8 mouse cellular contexts compared by ENCODE assay signal in the genomic region with DNA sequence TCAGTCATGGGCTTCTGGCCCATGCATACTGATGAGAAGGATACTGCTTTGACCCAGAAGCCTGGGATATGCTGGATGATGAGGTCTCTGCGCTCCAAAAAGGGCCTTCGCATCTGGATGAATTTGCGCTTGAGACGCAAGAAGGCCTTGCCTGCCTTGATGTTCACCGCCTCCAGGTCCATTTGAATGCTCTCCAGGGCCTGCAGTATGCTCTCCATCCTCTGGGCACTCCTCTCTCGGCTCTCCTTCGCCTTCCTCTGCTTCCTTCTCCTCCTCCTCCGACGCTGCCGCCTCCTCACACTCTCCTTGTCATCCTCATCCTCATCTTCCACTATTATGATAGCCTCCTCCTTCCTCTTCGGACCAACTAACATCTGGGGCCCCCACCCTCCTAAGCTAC. TPM values are rescaled to one million over a fixed set of nuclear protein-coding genes. Genes with fewer than 3 reads are reported as not detected.
DNase-seq lines count a peak whose midpoint lies in the region; ATAC-seq lines count a peak whose summit lies in the region.

No protein-coding gene starts in this region.

- H3K27me3 ChIP-seq in lung, embryonic 16.5 days (ENCODE audit: control insufficient read depth, insufficient read depth, low read depth, low read length) = peaks cover 13% of the 10 kb centered on the region
- H3K27me3 ChIP-seq in forebrain, embryonic 16.5 days (replicated peaks; ENCODE audit: control insufficient read depth, insufficient read depth, low read length) = peaks cover 13% of the 10 kb centered on the region; the same call in 1 of the 2 replicates
- H3K27me3 ChIP-seq in liver, embryonic 13.5 days = peaks cover 31% of the 10 kb centered on the region; the same call in 1 of the 2 replicates

- H3K4me3 ChIP-seq in lung, embryonic 16.5 days (ENCODE audit: low read length) = peak overlapping the region; percentile 65
- H3K4me3 ChIP-seq in forebrain, embryonic 16.5 days (replicated peaks; ENCODE audit: low read length) = peak overlapping the region; percentile 63
- peak overlapping the region; percentile 66 for H3K4me3 ChIP-seq in liver, embryonic 13.5 days (replicated peaks)

- no peaks in the 10 kb centered on the region for H3K9me3 ChIP-seq in lung, embryonic 16.5 days (ENCODE audit: control insufficient read depth, low read length)
- no peaks in the 10 kb centered on the region for H3K9me3 ChIP-seq in forebrain, embryonic 16.5 days (ENCODE audit: control insufficient read depth, low read length)
- H3K9me3 ChIP-seq in liver, embryonic 13.5 days (replicated peaks) = no peaks in the 10 kb centered on the region

- 0 out of 2 replicates have a peak, but pooled peaks cover 2% of the 10 kb centered on the region for H3K36me3 ChIP-seq in lung, embryonic 16.5 days (ENCODE audit: control insufficient read depth, insufficient read depth, low read length)
- 0 out of 2 replicates have a peak, but pooled peaks cover 2% of the 10 kb centered on the region for H3K36me3 ChIP-seq in forebrain, embryonic 16.5 days (ENCODE audit: control insufficient read depth, insufficient read depth)
- 0 out of 2 replicates have a peak, but pooled peaks cover 2% of the 10 kb centered on the region for H3K36me3 ChIP-seq in liver, embryonic 13.5 days

- H3K4me2 ChIP-seq in lung, embryonic 16.5 days (ENCODE audit: low read depth, low read length) = peak overlapping the region; percentile 59
- peak overlapping the region; percentile 64 for H3K4me2 ChIP-seq in forebrain, embryonic 16.5 days (ENCODE audit: low read length)
- peak overlapping the region; percentile 81 for H3K4me2 ChIP-seq in liver, embryonic 13.5 days

- peaks cover 4% of the 10 kb centered on the region; the same call in 1 of the 2 replicates for H3K4me1 ChIP-seq in lung, embryonic 16.5 days (replicated peaks; ENCODE audit: control insufficient read depth, insufficient read depth, low read length)
- peaks cover 18% of the 10 kb centered on the region for H3K4me1 ChIP-seq in forebrain, embryonic 16.5 days (replicated peaks; ENCODE audit: control insufficient read depth, insufficient read depth, low read length)
- H3K4me1 ChIP-seq in liver, embryonic 13.5 days (replicated peaks) = peaks cover 13% of the 10 kb centered on the region

- 43% methylated on average over 11 of the region's 11 CpGs for WGBS in lung, embryonic 16.5 days
- 22% methylated on average over 11 of the region's 11 CpGs for WGBS in forebrain, embryonic 16.5 days
- 32% methylated on average over 11 of the region's 11 CpGs for WGBS in liver, embryonic 13.5 days (ENCODE audit: insufficient replicate concordance)

- peak overlapping the region; percentile 83 for H3K9ac ChIP-seq in lung, embryonic 16.5 days (ENCODE audit: low read length)
- peak overlapping the region; percentile 74 for H3K9ac ChIP-seq in forebrain, embryonic 16.5 days (replicated peaks; ENCODE audit: low read depth, low read length)
- H3K9ac ChIP-seq in liver, embryonic 13.5 days = peak overlapping the region; percentile 76

- peak; percentile 50 for DNase-seq in cerebellum, adult 11-12 months
- DNase-seq in cerebellum, adult 8-10 months = no peak
- no peak for DNase-seq in lung, postnatal 4 days
- DNase-seq in liver, embryonic 13.5 days = peak; percentile 3
- DNase-seq in thymus, postnatal 0 days (ENCODE audit: low spot score) = no peak
- DNase-seq in layer of hippocampus, adult 9-11 months = no peak

- ATAC-seq in lung, embryonic 16.5 days (ENCODE audit: low read depth) = no peak
- ATAC-seq in forebrain, embryonic 16.5 days = no peak
- ATAC-seq in liver, embryonic 13.5 days (ENCODE audit: low read depth) = no peak

- H3K27ac ChIP-seq in lung, embryonic 16.5 days (ENCODE audit: low read length) = peak overlapping the region; percentile 86; the same call in 1 of the 2 replicates
- H3K27ac ChIP-seq in forebrain, embryonic 16.5 days (ENCODE audit: low read length) = peak overlapping the region; percentile 82
- no peak overlapping the region for H3K27ac ChIP-seq in liver, embryonic 13.5 days

RNA-seq across cellular contexts. Expression of gene Tspyl2, which starts 0.7 kb away (rescaled TPM):
- polyA plus RNA-seq in lung, embryonic 16.5 days (2015; fragmentation: Nextera tagmentation; extraction: Ambion mirVana) = 24.9 and 25.8 TPM in 2 replicates
- 49.2 and 60.6 TPM in 2 replicates for polyA plus RNA-seq in forebrain, embryonic 16.5 days (2015; fragmentation: Nextera tagmentation; extraction: Ambion mirVana)
- polyA plus RNA-seq in liver, embryonic 13.5 days (2015; fragmentation: Nextera tagmentation; extraction: Ambion mirVana) = 6.1 and 7.4 TPM in 2 replicates
- 9.6 and 10.3 TPM in 2 replicates for polyA plus RNA-seq in thymus, postnatal 0 days (2015; fragmentation: Nextera tagmentation; extraction: Ambion mirVana)

RNA-seq across cellular contexts. Expression of gene Kantr, which starts 14.2 kb away (rescaled TPM):
- polyA plus RNA-seq in lung, embryonic 16.5 days (2015; fragmentation: Nextera tagmentation; extraction: Ambion mirVana) = 13.9 and 15.3 TPM in 2 replicates
- 27.3 and 35.1 TPM in 2 replicates for polyA plus RNA-seq in forebrain, embryonic 16.5 days (2015; fragmentation: Nextera tagmentation; extraction: Ambion mirVana)
- 2.5 and 2.9 TPM in 2 replicates for polyA plus RNA-seq in liver, embryonic 13.5 days (2015; fragmentation: Nextera tagmentation; extraction: Ambion mirVana)
- 10.2 and 13.7 TPM in 2 replicates for polyA plus RNA-seq in thymus, postnatal 0 days (2015; fragmentation: Nextera tagmentation; extraction: Ambion mirVana)

RNA-seq across cellular contexts. Expression of gene Gpr173, which starts 27.0 kb away (rescaled TPM):
- 3.0 and 3.1 TPM in 2 replicates for polyA plus RNA-seq in lung, embryonic 16.5 days (2015; fragmentation: Nextera tagmentation; extraction: Ambion mirVana)
- polyA plus RNA-seq in forebrain, embryonic 16.5 days (2015; fragmentation: Nextera tagmentation; extraction: Ambion mirVana) = 10.1 and 11.1 TPM in 2 replicates
- 0.17 and 0.24 TPM in 2 replicates for polyA plus RNA-seq in liver, embryonic 13.5 days (2015; fragmentation: Nextera tagmentation; extraction: Ambion mirVana)
- polyA plus RNA-seq in thymus, postnatal 0 days (2015; fragmentation: Nextera tagmentation; extraction: Ambion mirVana) = 0.26 and 0.35 TPM in 2 replicates

Comparison
In these comparisons a context has a peak if more than half of its experiments do, and no peak if none do; other contexts are left out.
1. DNase-seq: peak in cerebellum, adult 11-12 months (single experiment) and liver, embryonic 13.5 days (single experiment); none in cerebellum, adult 8-10 months (single experiment), lung, postnatal 4 days (0 of 2), thymus, postnatal 0 days (single experiment) and layer of hippocampus, adult 9-11 months (single experiment).
2. Peak in every context shown above with its lines, with median percentiles within 50 percentile points of each other: H3K4me2 ChIP-seq, H3K4me3 ChIP-seq and H3K9ac ChIP-seq.